Mouse (Mus musculus): Measurements from ENCODE around the gene Rasal2. TPM values are rescaled to one million over a fixed set of nuclear protein-coding genes. Genes with fewer than 3 reads are reported as not detected.

Gene Rasal2
- polyA plus RNA-seq, 1 experiment from 2014 or later: 16.0 TPM

GRCm38 (mm10) chr1:157448805-157449188, 36.4 kb upstream of the Rasal2 start:
- Histone ChIP-seq H3K36me3 (no peaks in the 10 kb centered on the region), H3K9ac (no peak overlapping the region), H3K4me2 (no peak overlapping the region), H3K27ac (peak overlapping the region; percentile 69), H3K4me1 (replicated peaks) (peaks cover 46% of the 10 kb centered on the region), H3K9me3 (replicated peaks) (no peaks in the 10 kb centered on the region), H3K4me3 (no peak overlapping the region), H3K27me3 (no peaks in the 10 kb centered on the region)
- ATAC-seq (replicated peaks; ENCODE audit: insufficient number of reproducible peaks, insufficient read depth, low FRiP score, low read depth): no peak
- 52% methylated on average over 5 of the region's 5 CpGs for whole genome bisulfite sequencing

DNA sequence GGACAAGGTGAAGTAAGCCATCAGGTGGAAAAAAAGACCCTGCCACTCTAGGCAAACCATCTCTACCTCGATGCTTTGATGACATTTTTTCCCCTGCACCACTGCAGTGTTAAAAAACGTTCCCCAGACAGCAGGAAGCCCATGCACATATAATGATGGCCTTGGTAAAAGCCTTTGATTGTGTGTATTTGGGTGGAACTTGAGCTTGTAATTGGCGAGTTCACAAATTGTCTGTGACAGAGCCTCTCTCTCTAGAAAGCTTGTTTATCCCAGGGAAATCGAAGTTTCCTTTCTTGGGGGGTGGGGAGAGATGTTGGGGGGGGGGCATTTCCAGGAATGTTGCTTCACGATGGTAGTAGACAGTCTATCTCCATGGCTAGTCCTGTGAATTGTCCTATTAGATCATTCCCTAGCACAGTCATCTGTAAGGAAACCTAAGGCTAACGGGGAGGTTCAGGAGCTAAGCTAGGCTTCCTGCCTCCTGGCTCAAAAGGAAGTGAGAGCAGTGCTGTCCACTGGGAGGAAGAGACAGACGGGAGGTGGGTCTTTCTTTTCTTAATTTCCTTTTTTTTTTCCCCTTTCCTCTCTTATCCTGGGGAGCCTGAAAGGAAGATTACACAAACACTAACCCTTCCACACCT, 35.9 kb upstream of the Rasal2 start:
- Histone ChIP-seq H3K9me3 (replicated peaks) (no peaks in the 10 kb centered on the region), H3K27me3 (no peaks in the 10 kb centered on the region), H3K4me2 (no peak overlapping the region), H3K4me1 (replicated peaks) (peaks cover 51% of the 10 kb centered on the region), H3K9ac (no peak overlapping the region), H3K4me3 (no peak overlapping the region), H3K27ac (peak overlapping the region; percentile 69), H3K36me3 (no peaks in the 10 kb centered on the region)
- 35% methylated on average over 7 of the region's 7 CpGs for WGBS
- no peak for ATAC-seq (replicated peaks; ENCODE audit: insufficient number of reproducible peaks, insufficient read depth, low FRiP score, low read depth)

- Histone ChIP-seq H3K4me2 (no peak overlapping the region), H3K9ac (no peak overlapping the region), H3K36me3 (no peaks in the 10 kb centered on the region), H3K4me3 (no peak overlapping the region), H3K27ac (no peak overlapping the region), H3K4me1 (replicated peaks) (peaks cover 57% of the 10 kb centered on the region), H3K27me3 (no peaks in the 10 kb centered on the region), H3K9me3 (replicated peaks) (no peaks in the 10 kb centered on the region)
- no peak for ATAC-seq (replicated peaks; ENCODE audit: insufficient number of reproducible peaks, insufficient read depth, low FRiP score, low read depth)
- WGBS: 71% methylated on average over 4 of the region's 4 CpGs
Observed at GRCm38 (mm10) chr1:157447142-157447541, 34.7 kb upstream of the Rasal2 start.

DNA sequence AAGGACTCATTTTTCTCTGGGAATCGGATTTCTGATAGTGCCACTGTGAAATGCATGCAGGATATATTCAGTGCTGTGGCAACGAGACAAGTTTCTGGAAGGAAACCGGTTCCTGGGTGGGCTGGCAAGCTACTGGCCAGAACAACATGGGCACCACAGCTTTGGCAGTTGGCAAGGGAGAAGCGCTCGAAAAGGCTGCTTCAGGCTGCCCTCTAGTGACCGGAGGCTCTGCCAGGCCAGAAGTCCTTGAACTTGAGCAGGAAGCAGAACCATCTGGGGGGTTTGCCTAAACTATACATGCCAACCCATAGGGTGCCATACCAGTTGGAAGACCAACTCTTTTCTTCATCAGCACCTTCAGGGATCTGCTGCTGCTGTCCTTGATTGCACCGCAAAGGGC, 33.9 kb upstream of the Rasal2 start:
- Histone ChIP-seq H3K36me3 (no peaks in the 10 kb centered on the region), H3K27me3 (no peaks in the 10 kb centered on the region), H3K4me1 (replicated peaks) (peaks cover 57% of the 10 kb centered on the region), H3K4me2 (no peak overlapping the region), H3K9me3 (replicated peaks) (no peaks in the 10 kb centered on the region), H3K4me3 (no peak overlapping the region), H3K27ac (no peak overlapping the region), H3K9ac (no peak overlapping the region)
- no peak for ATAC-seq (replicated peaks; ENCODE audit: insufficient number of reproducible peaks, insufficient read depth, low FRiP score, low read depth)
- WGBS: 56% methylated on average over 7 of the region's 7 CpGs

GRCm38 (mm10) chr1:157445398-157445910, 33.1 kb upstream of the Rasal2 start:
- Histone ChIP-seq H3K4me1 (replicated peaks) (peaks cover 54% of the 10 kb centered on the region), H3K36me3 (no peaks in the 10 kb centered on the region), H3K4me3 (no peak overlapping the region), H3K4me2 (no peak overlapping the region), H3K27ac (no peak overlapping the region), H3K27me3 (no peaks in the 10 kb centered on the region), H3K9me3 (replicated peaks) (no peaks in the 10 kb centered on the region), H3K9ac (no peak overlapping the region)
- ATAC-seq (replicated peaks; ENCODE audit: insufficient number of reproducible peaks, insufficient read depth, low FRiP score, low read depth): no peak
- WGBS: 94% methylated on average over 6 of the region's 6 CpGs

DNA sequence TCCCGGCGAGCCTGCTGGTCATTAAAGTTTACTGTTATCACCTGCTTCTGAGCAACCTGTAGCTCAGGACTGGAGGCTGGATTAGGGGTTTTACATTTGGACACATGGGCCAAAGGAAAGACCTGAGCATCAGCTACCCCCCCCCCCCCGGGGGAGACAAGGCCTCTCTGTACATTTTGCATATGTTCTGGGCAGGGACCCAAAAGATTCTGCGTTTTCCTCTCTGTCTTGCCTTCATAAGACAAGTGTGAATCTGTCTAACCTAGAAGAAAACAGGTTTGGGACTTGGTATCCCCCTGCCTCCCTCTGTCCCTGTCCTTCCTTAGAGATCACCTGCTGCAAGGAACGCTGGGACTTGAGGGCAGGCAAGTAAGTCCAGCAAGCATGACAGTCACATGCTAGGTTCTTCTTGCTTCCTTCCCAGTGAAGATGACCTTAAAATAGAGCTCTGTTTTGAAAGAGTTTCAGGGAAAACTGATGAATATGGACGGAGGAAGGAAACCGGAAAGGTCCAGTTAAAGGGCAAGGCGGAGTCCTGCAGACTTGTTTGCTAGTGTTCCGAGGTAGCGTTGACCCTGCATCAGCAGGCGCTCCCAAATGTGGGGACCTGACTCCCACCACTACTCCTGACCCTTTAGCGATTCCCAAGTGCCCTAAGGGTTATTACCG, 32.4 kb upstream of the Rasal2 start:
- Histone ChIP-seq H3K9me3 (replicated peaks) (no peaks in the 10 kb centered on the region), H3K4me2 (peak overlapping the region; percentile 56; the same call in 1 of the 2 replicates), H3K27ac (peak overlapping the region; percentile 95), H3K4me1 (replicated peaks) (peaks cover 53% of the 10 kb centered on the region), H3K27me3 (no peaks in the 10 kb centered on the region), H3K4me3 (no peak overlapping the region), H3K36me3 (no peaks in the 10 kb centered on the region), H3K9ac (no peak overlapping the region)
- no peak for ATAC-seq (replicated peaks; ENCODE audit: insufficient number of reproducible peaks, insufficient read depth, low FRiP score, low read depth)
- WGBS: 64% methylated on average over 13 of the region's 13 CpGs

GRCm38 (mm10) chr1:157443723-157444561, 31.5 kb upstream of the Rasal2 start:
- Histone ChIP-seq H3K9ac (peak overlapping the region; percentile 41; the same call in 1 of the 2 replicates), H3K27me3 (no peaks in the 10 kb centered on the region), H3K4me3 (peak overlapping the region; percentile 31), H3K27ac (peak overlapping the region; percentile 95), H3K4me2 (peak overlapping the region; percentile 56), H3K4me1 (replicated peaks) (peaks cover 46% of the 10 kb centered on the region), H3K9me3 (replicated peaks) (no peaks in the 10 kb centered on the region), H3K36me3 (no peaks in the 10 kb centered on the region)
- ATAC-seq (replicated peaks; ENCODE audit: insufficient number of reproducible peaks, insufficient read depth, low FRiP score, low read depth): no peak; the same call in 1 of the 2 replicates
- 16% methylated on average over 19 of the region's 19 CpGs for WGBS

- Histone ChIP-seq H3K9ac (peak overlapping the region; percentile 41; the same call in 1 of the 2 replicates), H3K4me1 (replicated peaks) (peaks cover 41% of the 10 kb centered on the region), H3K27ac (peak overlapping the region; percentile 95), H3K4me3 (peak overlapping the region; percentile 31), H3K9me3 (replicated peaks) (no peaks in the 10 kb centered on the region), H3K27me3 (no peaks in the 10 kb centered on the region), H3K4me2 (peak overlapping the region; percentile 56), H3K36me3 (no peaks in the 10 kb centered on the region)
- WGBS: 17% methylated on average over 14 of the region's 14 CpGs
- ATAC-seq (replicated peaks; ENCODE audit: insufficient number of reproducible peaks, insufficient read depth, low FRiP score, low read depth): peak; percentile 71
Observed at GRCm38 (mm10) chr1:157443026-157443722, 30.8 kb upstream of the Rasal2 start.

DNA sequence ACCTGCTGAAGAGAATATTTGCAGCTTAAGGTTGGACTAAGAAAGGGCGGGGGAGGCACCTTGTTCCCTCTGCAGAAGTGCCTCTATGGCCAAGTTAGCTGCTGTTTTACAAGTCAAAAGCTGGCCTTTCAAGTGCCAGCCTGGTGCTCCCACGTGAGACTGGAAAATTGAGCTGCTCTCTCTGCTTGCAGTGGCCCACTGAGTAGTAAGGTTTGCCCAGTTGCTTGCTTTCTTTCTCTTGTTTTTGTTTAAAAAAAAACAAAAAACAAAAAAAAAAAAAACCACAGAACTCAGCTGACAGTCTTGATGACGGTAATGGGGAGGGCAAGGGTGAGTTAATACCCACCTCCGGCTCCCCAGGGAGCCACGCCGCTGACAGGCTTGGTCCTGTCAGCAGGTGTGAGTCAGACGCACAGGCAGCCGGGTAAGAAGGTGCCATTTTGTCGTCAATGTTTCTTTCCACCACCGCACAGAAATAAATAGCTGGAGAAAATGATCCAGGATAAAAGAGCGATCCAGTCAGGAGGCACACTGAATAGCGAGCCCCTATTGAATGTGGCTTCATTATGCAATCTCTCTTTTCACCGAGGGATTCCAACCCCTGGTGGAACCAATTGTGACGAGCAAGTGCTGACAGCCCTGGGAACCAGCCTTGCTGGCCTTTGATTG, 27.7 kb upstream of the Rasal2 start:
- Histone ChIP-seq H3K27ac (0 out of 2 replicates have a peak overlapping the region, but pooled peaks have one; percentile 18), H3K9ac (no peak overlapping the region), H3K9me3 (replicated peaks) (no peaks in the 10 kb centered on the region), H3K4me3 (no peak overlapping the region), H3K36me3 (no peaks in the 10 kb centered on the region), H3K4me1 (replicated peaks) (peaks cover 38% of the 10 kb centered on the region), H3K4me2 (peak overlapping the region; percentile 14; the same call in 1 of the 2 replicates), H3K27me3 (no peaks in the 10 kb centered on the region)
- ATAC-seq (replicated peaks; ENCODE audit: insufficient number of reproducible peaks, insufficient read depth, low FRiP score, low read depth): no peak
- 13% methylated on average over 14 of the region's 14 CpGs for WGBS

GRCm38 (mm10) chr1:157439101-157439500, 26.7 kb upstream of the Rasal2 start:
- Histone ChIP-seq H3K4me2 (no peak overlapping the region), H3K36me3 (no peaks in the 10 kb centered on the region), H3K27ac (no peak overlapping the region), H3K9me3 (replicated peaks) (no peaks in the 10 kb centered on the region), H3K4me1 (replicated peaks) (peaks cover 30% of the 10 kb centered on the region), H3K4me3 (no peak overlapping the region), H3K9ac (no peak overlapping the region), H3K27me3 (no peaks in the 10 kb centered on the region)
- ATAC-seq (replicated peaks; ENCODE audit: insufficient number of reproducible peaks, insufficient read depth, low FRiP score, low read depth): no peak
- 80% methylated on average over 4 of the region's 4 CpGs for WGBS

Data from heart, embryonic 15.5 days (tissue).